Comparison of ENCODE assay signal across 8 mouse cellular contexts in the genomic region with DNA sequence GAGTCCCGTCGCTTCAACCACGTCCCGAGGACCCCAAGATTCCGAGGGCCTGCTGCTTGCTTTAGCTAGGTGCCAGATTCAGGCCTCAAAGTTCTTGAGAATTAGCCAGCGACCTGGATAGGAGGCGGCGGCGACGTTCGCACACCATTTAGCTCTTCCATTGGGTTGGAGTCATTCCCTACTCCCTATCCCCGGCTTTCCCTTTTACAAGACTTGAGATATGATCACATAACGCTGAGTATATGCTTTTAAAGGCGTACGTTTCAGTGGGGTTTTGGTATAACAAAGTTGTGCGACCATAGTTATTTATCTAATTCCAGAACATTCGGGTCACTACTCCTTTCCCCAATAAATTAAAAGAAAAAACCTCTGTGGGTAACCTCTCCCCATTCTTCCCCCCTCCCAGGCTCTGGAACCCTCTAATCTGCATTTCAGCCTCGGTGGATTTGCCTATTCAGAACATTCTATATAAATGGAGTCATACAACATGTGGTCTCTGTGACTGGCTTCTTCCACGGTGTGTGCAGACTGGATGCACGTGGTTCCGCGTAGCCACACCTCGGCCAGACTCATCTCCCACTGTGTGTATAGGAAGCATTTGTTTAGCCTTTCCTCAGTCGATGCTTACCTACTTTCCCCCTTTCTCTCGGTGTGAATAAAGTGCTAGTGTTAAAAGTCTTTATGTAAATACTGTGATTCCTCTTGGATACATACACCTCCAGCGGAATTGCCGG. TPM values are rescaled to one million over a fixed set of nuclear protein-coding genes. Genes with fewer than 3 reads are reported as not detected.
DNase-seq lines count a peak whose midpoint lies in the region; ATAC-seq and TF ChIP-seq lines count a peak whose summit lies in the region.

A gene (minus strand): TSS at position 351 of the 734 bp plus-strand sequence.

- peak; percentile 26 for DNase-seq in cerebellum, adult 11-12 months
- no peak for DNase-seq in cerebellum, adult 11 months
- DNase-seq in spleen, adult 2 months (ENCODE audit: low read depth in 1 of 2, low spot score in 2 of 2), result no peak
- DNase-seq in spleen, postnatal 4 days (ENCODE audit: low spot score in 2 of 2), result no peak
- DNase-seq in heart, postnatal 0 days (ENCODE audit: low spot score), result peak; percentile 15
- DNase-seq in stomach, postnatal 0 days (ENCODE audit: low spot score), result peak; percentile 41
- DNase-seq in testis, postnatal 10 days (ENCODE audit: low spot score), result no peak

- peak within 1 kb of the TSS; percentile 84 for H3K9ac ChIP-seq in heart, postnatal 0 days (replicated peaks; ENCODE audit: low read depth, low read length)
- peak within 1 kb of the TSS; percentile 74 for H3K9ac ChIP-seq in limb, embryonic 15.5 days
- H3K9ac ChIP-seq in stomach, postnatal 0 days (ENCODE audit: low read length), result peak within 1 kb of the TSS; percentile 77

- peak within 1 kb of the TSS; percentile 94 for H3K4me2 ChIP-seq in heart, postnatal 0 days (ENCODE audit: low read depth, low read length)
- H3K4me2 ChIP-seq in limb, embryonic 15.5 days, result peak within 1 kb of the TSS; percentile 81
- peak within 1 kb of the TSS; percentile 89 for H3K4me2 ChIP-seq in stomach, postnatal 0 days (replicated peaks; ENCODE audit: low read depth)

- peaks cover 5% of the 10 kb centered on the region for H3K27me3 ChIP-seq in spleen, adult 2 months (ENCODE audit: control insufficient read depth, insufficient read depth, low read length)
- H3K27me3 ChIP-seq in heart, postnatal 0 days (ENCODE audit: control insufficient read depth, insufficient read depth, low read length), result peaks cover 11% of the 10 kb centered on the region; the same call in 1 of the 2 replicates
- H3K27me3 ChIP-seq in limb, embryonic 15.5 days, result peaks cover 18% of the 10 kb centered on the region
- no peaks in the 10 kb centered on the region for H3K27me3 ChIP-seq in stomach, postnatal 0 days (ENCODE audit: control insufficient read depth, insufficient read depth, low read length)

- H3K27ac ChIP-seq in spleen, adult 2 months (ENCODE audit: insufficient read depth, low read length), result peak within 1 kb of the TSS; percentile 61
- H3K27ac ChIP-seq in heart, postnatal 0 days (ENCODE audit: low read depth), result peak within 1 kb of the TSS; percentile 86
- peak within 1 kb of the TSS; percentile 90 for H3K27ac ChIP-seq in limb, embryonic 15.5 days
- peak within 1 kb of the TSS; percentile 82 for H3K27ac ChIP-seq in stomach, postnatal 0 days (replicated peaks)

- peak within 1 kb of the TSS; percentile 59 for H3K4me3 ChIP-seq in spleen, adult 2 months (ENCODE audit: extremely low read depth, insufficient read depth, insufficient read length)
- peak within 1 kb of the TSS; percentile 71 for H3K4me3 ChIP-seq in heart, postnatal 0 days (ENCODE audit: low read depth, low read length)
- peak within 1 kb of the TSS; percentile 79 for H3K4me3 ChIP-seq in limb, embryonic 15.5 days
- H3K4me3 ChIP-seq in stomach, postnatal 0 days (ENCODE audit: low read depth, low read length), result peak within 1 kb of the TSS; percentile 69

- TF ChIP-seq POLR2A in spleen, adult 2 months (IDR thresholded peaks at IDR 0.05; ENCODE audit: low read depth, low read length), result no peak

- H3K4me1 ChIP-seq in spleen, adult 2 months (ENCODE audit: control insufficient read depth, insufficient read depth, insufficient read length), result 0 out of 2 replicates have a peak, but pooled peaks cover 2% of the 10 kb centered on the region
- H3K4me1 ChIP-seq in heart, postnatal 0 days (ENCODE audit: control insufficient read depth, insufficient read depth), result peaks cover 5% of the 10 kb centered on the region; the same call in 1 of the 2 replicates
- peaks cover 39% of the 10 kb centered on the region for H3K4me1 ChIP-seq in limb, embryonic 15.5 days
- no peaks in the 10 kb centered on the region for H3K4me1 ChIP-seq in stomach, postnatal 0 days (replicated peaks; ENCODE audit: control insufficient read depth, insufficient read depth)

- no peaks in the 10 kb centered on the region for H3K36me3 ChIP-seq in spleen, adult 2 months (ENCODE audit: control insufficient read depth, insufficient read depth, low read length)
- H3K36me3 ChIP-seq in heart, postnatal 0 days (replicated peaks; ENCODE audit: control insufficient read depth, insufficient read depth, low read length), result no peaks in the 10 kb centered on the region
- no peaks in the 10 kb centered on the region for H3K36me3 ChIP-seq in limb, embryonic 15.5 days
- no peaks in the 10 kb centered on the region for H3K36me3 ChIP-seq in stomach, postnatal 0 days (ENCODE audit: control insufficient read depth, insufficient read depth, low read length)

- WGBS in spleen, adult 2 months, result 15% methylated on average over 27 of the region's 27 CpGs
- 16% methylated on average over 27 of the region's 27 CpGs for WGBS in heart, postnatal 0 days
- 16% methylated on average over 27 of the region's 27 CpGs for WGBS in limb, embryonic 15.5 days
- WGBS in stomach, postnatal 0 days, result 10% methylated on average over 27 of the region's 27 CpGs

- TF ChIP-seq EP300 in heart, postnatal 0 days (IDR thresholded peaks at IDR 0.05; ENCODE audit: low read depth), result no peak
- TF ChIP-seq EP300 in stomach, postnatal 0 days (optimal IDR thresholded peaks at IDR 0.05), result no peak

- no peaks in the 10 kb centered on the region for H3K9me3 ChIP-seq in heart, postnatal 0 days (replicated peaks; ENCODE audit: control insufficient read depth, low read length)
- no peaks in the 10 kb centered on the region for H3K9me3 ChIP-seq in limb, embryonic 15.5 days
- H3K9me3 ChIP-seq in stomach, postnatal 0 days (ENCODE audit: control insufficient read depth, low read length), result no peaks in the 10 kb centered on the region

- no peak for TF ChIP-seq CTCF in spleen, adult 2 months (IDR thresholded peaks at IDR 0.05; ENCODE audit: extremely low read depth, insufficient read depth, insufficient read length, insufficient replicate concordance)
- TF ChIP-seq CTCF in heart, postnatal 0 days (IDR thresholded peaks at IDR 0.05; ENCODE audit: low read depth), result no peak
- TF ChIP-seq CTCF in stomach, postnatal 0 days (IDR thresholded peaks at IDR 0.05; ENCODE audit: low read depth), result no peak

- ATAC-seq in heart, postnatal 0 days (ENCODE audit: insufficient read depth, low read depth), result peak; percentile 5; the same call in 1 of the 2 replicates
- ATAC-seq in limb, embryonic 15.5 days (ENCODE audit: insufficient number of reproducible peaks, low FRiP score, low TSS enrichment, low read depth), result no peak
- ATAC-seq in stomach, postnatal 0 days (ENCODE audit: low FRiP score, low TSS enrichment), result peak; percentile 47; the same call in 1 of the 2 replicates

RNA-seq across cellular contexts. Expression of the gene that starts here (rescaled TPM):
- 8.3 and 9.1 TPM in 2 replicates for polyA plus RNA-seq in spleen, adult 2 months (2012; rRNA removed)
- total RNA-seq in heart, postnatal 0 days (2014; rRNA removed; ENCODE audit: low replicate concordance), result 13.8 and 15.8 TPM in 2 replicates
- polyA plus RNA-seq in heart, postnatal 0 days (2015; fragmentation: Nextera tagmentation; extraction: Ambion mirVana), result 11.9 and 13.0 TPM in 2 replicates
- polyA plus RNA-seq in limb, embryonic 15.5 days (2015; fragmentation: Nextera tagmentation; extraction: Ambion mirVana), result 25.3 and 27.7 TPM in 2 replicates
- 5.9 and 10.2 TPM in 2 replicates for polyA plus RNA-seq in stomach, postnatal 0 days (2015; fragmentation: Nextera tagmentation; extraction: Ambion mirVana)

Comparison
In these comparisons a context has a peak if more than half of its experiments do, and no peak if none do; other contexts are left out.
1. DNase-seq: peak in cerebellum, adult 11-12 months (single experiment), heart, postnatal 0 days (single experiment) and stomach, postnatal 0 days (single experiment); none in cerebellum, adult 11 months (single experiment), spleen, adult 2 months (0 of 2), spleen, postnatal 4 days (0 of 2) and testis, postnatal 10 days (single experiment).
2. Peak in every context shown above with its lines, with median percentiles within 50 percentile points of each other: H3K27ac ChIP-seq, H3K4me3 ChIP-seq, H3K4me2 ChIP-seq and H3K9ac ChIP-seq.